Mouse (Mus musculus) layer of hippocampus, adult 11-12 months (tissue): ENCODE results near the gene Gm20917.
"Not testable (repeated sequence)": the region's sequence is repeated elsewhere in the genome, so short reads cannot be mapped to it uniquely, and the experiment has no call there.

Experiments used
- DNase-seq: peaks from one replicate; pipeline ENCODE4 v3.0.0; 2022; ENCODE audit warnings: low spot score

The Gm20917 gene

DNA sequence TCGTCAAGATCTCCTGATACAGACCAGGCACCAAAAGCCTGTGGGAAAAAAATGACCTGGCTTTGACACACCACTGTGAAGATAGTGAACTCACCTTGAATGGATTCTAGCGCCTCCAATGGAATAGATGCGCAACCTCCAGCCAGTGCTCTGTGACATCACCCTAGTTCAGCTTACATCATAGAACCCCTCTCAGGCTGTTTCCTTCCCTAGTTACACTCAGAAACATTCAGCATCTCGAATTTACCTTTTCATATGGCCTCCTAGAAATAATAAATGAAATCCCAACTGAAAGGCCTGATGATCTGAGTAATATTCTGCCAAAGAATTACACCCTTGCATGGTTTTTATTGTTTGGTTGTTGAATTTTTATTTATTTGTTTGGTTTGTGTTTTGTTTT, at the start of gene Gm20917:
TSS of gene Gm20917 (minus strand) at position 101 of the 400 bp plus-strand sequence.
- not testable (repeated sequence) for DNase-seq
